Mouse (Mus musculus) left cerebral cortex, postnatal 25 days (tissue): ENCODE measurements around the gene B4galt2. TPM values are rescaled to one million over a fixed set of nuclear protein-coding genes. Genes with fewer than 3 reads are reported as not detected.
A peak's percentile ranks its signal among the peaks of the same experiment; 100 is the strongest.

Experiments used
- DNase-seq, 2 experiments: peaks; one replicate each; pipeline ENCODE4 v3.0.0; 2022; ENCODE audit warnings: low spot score in 2 of 2, mixed read lengths in 1 of 2
- intact Hi-C: fragments of 180-260 bp; cut with DNase I; formaldehyde crosslinking; loops from one replicate; pipeline ENCODE4 v1.15.1; 2025
- total RNA-seq, 2 experiments: library from RNA; stranded (reverse); gene quantifications; 2 replicates each; pipeline ENCODE4 v1.2.3; 2021

The B4galt2 gene
- total RNA-seq, 2 experiments from 2014 or later: 107 to 116 TPM

GRCm38 (mm10) chr4:117912685-117913273 lies 29.5 kb upstream of the B4galt2 start:
- intact Hi-C loops: no loop called here
- no peak for DNase-seq

GRCm38 (mm10) chr4:117912131-117912561 lies 28.9 kb upstream of the B4galt2 start:
- intact Hi-C loops: no loop called here
- DNase-seq: no peak

- DNase-seq: peak in 1 of 2 experiments; percentile 68
- intact Hi-C loops: no loop called here
These were observed 25.7 kb upstream of the B4galt2 start for GRCm38 (mm10) chr4:117908834-117909453.

- intact Hi-C loops: no loop called here
- no peak for DNase-seq
These were observed 22.9 kb upstream of the B4galt2 start for GRCm38 (mm10) chr4:117906196-117906595.

GRCm38 (mm10) chr4:117904761-117905160 lies 21.5 kb upstream of the B4galt2 start:
- DNase-seq: no peak
- intact Hi-C loops: no loop called here

GRCm38 (mm10) chr4:117904094-117904493 lies 20.8 kb upstream of the B4galt2 start:
- intact Hi-C loops: no loop called here
- DNase-seq: peak in 1 of 2 experiments; percentile 83

GRCm38 (mm10) chr4:117898111-117898510 lies 14.8 kb upstream of the B4galt2 start:
- intact Hi-C loops: no loop called here

GRCm38 (mm10) chr4:117896031-117896430 lies 12.7 kb upstream of the B4galt2 start:
- no peak for DNase-seq
- intact Hi-C loops: no loop called here

More at GRCm38 (mm10) chr4:117898111-117898510, 14.8 kb upstream of the B4galt2 start:
- no peak for DNase-seq

- no peak for DNase-seq
These were observed 12.1 kb upstream of the B4galt2 start for GRCm38 (mm10) chr4:117895339-117895738.

GRCm38 (mm10) chr4:117894601-117895000 lies 11.3 kb upstream of the B4galt2 start:
- no peak for DNase-seq
- intact Hi-C loops: no loop called here

More at GRCm38 (mm10) chr4:117895339-117895738, 12.1 kb upstream of the B4galt2 start:
- intact Hi-C loops: no loop called here

GRCm38 (mm10) chr4:117893376-117893775 lies 10.1 kb upstream of the B4galt2 start:
- intact Hi-C loops: loop anchor here (2.0 kb wide), 1 partner anchor 21 kb away; the partner anchor contains the start of gene Ipo13
- no peak for DNase-seq

GRCm38 (mm10) chr4:117891738-117892161 lies 8.5 kb upstream of the B4galt2 start, which contains the start of gene Dph2:
Dph2 (minus strand) TSS chr4:117892032.
- intact Hi-C loops: loop anchor here (2.0 kb wide), 1 partner anchor 23 kb away; the partner anchor contains the start of gene Ipo13

GRCm38 (mm10) chr4:117890750-117891149 lies 7.5 kb upstream of the B4galt2 start:
- intact Hi-C loops: no loop called here
- DNase-seq: no peak

More at GRCm38 (mm10) chr4:117891738-117892161, 8.5 kb upstream of the B4galt2 start, which contains the start of gene Dph2:
- peak; percentile 81 to 94 for DNase-seq

GRCm38 (mm10) chr4:117890031-117890430 lies 6.7 kb upstream of the B4galt2 start:
- no peak for DNase-seq
- intact Hi-C loops: no loop called here

- intact Hi-C loops: no loop called here
- DNase-seq: no peak
These were observed 6.2 kb upstream of the B4galt2 start for GRCm38 (mm10) chr4:117889471-117889870.

- intact Hi-C loops: no loop called here
These were observed 4.6 kb upstream of the B4galt2 start for GRCm38 (mm10) chr4:117887920-117888319.

GRCm38 (mm10) chr4:117887133-117887532 lies 3.8 kb upstream of the B4galt2 start, which contains the start of gene Atp6v0b:
Atp6v0b (minus strand) TSS chr4:117887333.
- DNase-seq: peak; percentile 95 to 97
- intact Hi-C loops: no loop called here

More at GRCm38 (mm10) chr4:117887920-117888319, 4.6 kb upstream of the B4galt2 start:
- no peak for DNase-seq

GRCm38 (mm10) chr4:117886644-117887043 lies 3.4 kb upstream of the B4galt2 start:
- intact Hi-C loops: no loop called here
- no peak for DNase-seq

GRCm38 (mm10) chr4:117885994-117886393 lies 2.7 kb upstream of the B4galt2 start:
- peak in 1 of 2 experiments; percentile 51 for DNase-seq
- intact Hi-C loops: no loop called here

- no peak for DNase-seq
- intact Hi-C loops: no loop called here
These were observed 1.8 kb upstream of the B4galt2 start for GRCm38 (mm10) chr4:117885093-117885492.

GRCm38 (mm10) chr4:117884146-117884545 lies 859 bp upstream of the B4galt2 start:
- intact Hi-C loops: no loop called here
- no peak for DNase-seq
